Mouse (Mus musculus) duodenum, adult 2 months (tissue): ENCODE results near the gene Psen2. TPM values are rescaled to one million over a fixed set of nuclear protein-coding genes. Genes with fewer than 3 reads are reported as not detected.

Experiments
- polyA plus RNA-seq: library from polyadenylated mRNA; depleted of rRNA; stranded (reverse); fragments of >200 nt; gene quantifications from 2 replicates; pipeline ENCODE4 v1.2.3, GENCODE M21; 2012; ENCODE audit warnings: low replicate concordance; rRNA removed

Psen2 gene
- polyA plus RNA-seq: 20.3 and 26.8 TPM in 2 replicates

GRCm38 (mm10) chr1:180263364-180263997 lies at the start of gene Psen2:
Gene Psen2, minus strand, starts transcription at chr1:180263438.

GRCm38 (mm10) chr1:180198959-180199714 lies 64.1 kb downstream of the Psen2 start, which contains the start of gene Coq8a:
Gene Coq8a, minus strand, starts transcription at chr1:180199602.

Other genes starting within 250 kb of the Psen2 start
- 19.5 and 20.3 TPM in 2 replicates for gene Coq8a, start 63.8 kb downstream of the Psen2 start, polyA plus RNA-seq
- gene Itpkb, start 67.0 kb upstream of the Psen2 start, polyA plus RNA-seq: 4.7 and 4.8 TPM in 2 replicates
- gene Stum, start 220.1 kb upstream of the Psen2 start, polyA plus RNA-seq: 12.1 and 18.9 TPM in 2 replicates